Mouse (Mus musculus) layer of hippocampus, postnatal 25 days (tissue): ENCODE results near the gene Il31ra. TPM values are rescaled to one million over a fixed set of nuclear protein-coding genes. Genes with fewer than 3 reads are reported as not detected.

Source experiments
- DNase-seq, 2 experiments: peaks; one replicate each; pipeline ENCODE4 v3.0.0; 2022; ENCODE audit warnings: mixed read lengths in 2 of 2, low spot score in 1 of 2; ENCODE audit errors: extremely low spot score in 1 of 2
- total RNA-seq, 2 experiments: library from RNA; stranded (reverse); gene quantifications; 2 replicates each; pipeline ENCODE4 v1.2.3; 2021

Gene Il31ra
- total RNA-seq, 2 experiments from 2014 or later = 0.19 to 0.44 TPM

DNA sequence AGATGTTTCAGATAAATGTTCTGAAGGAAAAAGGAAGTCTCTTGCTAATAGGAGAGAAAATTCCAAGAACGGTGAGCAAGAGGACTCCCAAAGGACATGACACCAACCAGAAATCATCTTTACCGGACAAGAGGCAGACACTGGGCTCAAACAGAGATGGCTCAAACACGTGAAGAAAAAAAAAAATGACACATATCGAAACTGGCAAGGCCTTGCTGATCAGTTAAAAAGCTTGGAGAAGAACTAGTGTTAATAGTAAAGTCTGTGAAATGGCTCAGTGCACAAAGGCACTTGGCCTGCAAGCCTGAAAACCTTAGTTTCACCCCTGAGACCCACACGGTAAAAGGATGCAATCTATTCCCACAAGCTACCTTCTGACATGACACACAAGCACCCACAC lies 23.4 kb downstream of the Il31ra start:
- no peak for DNase-seq

- no peak for DNase-seq
Observed at GRCm38 (mm10) chr13:112569606-112570005, 24.6 kb downstream of the Il31ra start.

DNA sequence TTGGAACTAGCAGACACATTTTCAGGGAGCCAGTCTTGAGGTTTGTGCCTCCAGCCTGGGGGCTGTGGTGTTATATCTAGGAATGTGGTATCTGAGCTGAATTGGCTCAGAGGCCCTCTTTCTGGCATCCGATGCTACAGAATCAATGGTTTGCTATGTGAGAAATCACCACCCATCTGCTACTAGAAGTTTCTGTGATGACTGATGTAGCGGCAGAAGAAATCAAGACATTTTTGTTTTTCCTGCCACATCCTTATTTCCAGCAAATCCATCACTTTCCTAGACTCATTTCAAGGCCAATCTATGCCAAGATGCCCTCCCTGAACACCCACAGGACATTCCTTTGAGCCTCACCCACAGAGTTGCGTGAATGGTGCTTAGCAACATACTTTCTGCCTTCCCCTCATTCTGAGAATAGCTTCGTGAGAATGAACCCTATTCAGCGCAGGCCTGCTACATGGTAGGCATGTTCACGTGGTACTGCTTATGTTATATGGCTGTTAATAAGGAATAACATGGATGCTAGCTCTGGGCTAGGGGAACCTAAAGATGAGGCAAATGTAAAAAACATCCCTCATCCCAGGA lies 33.5 kb downstream of the Il31ra start:
- DNase-seq = no peak

GRCm38 (mm10) chr13:112556501-112556900 lies 37.7 kb downstream of the Il31ra start:
- DNase-seq = no peak

GRCm38 (mm10) chr13:112553304-112553703 lies 40.9 kb downstream of the Il31ra start:
- no peak for DNase-seq

DNA sequence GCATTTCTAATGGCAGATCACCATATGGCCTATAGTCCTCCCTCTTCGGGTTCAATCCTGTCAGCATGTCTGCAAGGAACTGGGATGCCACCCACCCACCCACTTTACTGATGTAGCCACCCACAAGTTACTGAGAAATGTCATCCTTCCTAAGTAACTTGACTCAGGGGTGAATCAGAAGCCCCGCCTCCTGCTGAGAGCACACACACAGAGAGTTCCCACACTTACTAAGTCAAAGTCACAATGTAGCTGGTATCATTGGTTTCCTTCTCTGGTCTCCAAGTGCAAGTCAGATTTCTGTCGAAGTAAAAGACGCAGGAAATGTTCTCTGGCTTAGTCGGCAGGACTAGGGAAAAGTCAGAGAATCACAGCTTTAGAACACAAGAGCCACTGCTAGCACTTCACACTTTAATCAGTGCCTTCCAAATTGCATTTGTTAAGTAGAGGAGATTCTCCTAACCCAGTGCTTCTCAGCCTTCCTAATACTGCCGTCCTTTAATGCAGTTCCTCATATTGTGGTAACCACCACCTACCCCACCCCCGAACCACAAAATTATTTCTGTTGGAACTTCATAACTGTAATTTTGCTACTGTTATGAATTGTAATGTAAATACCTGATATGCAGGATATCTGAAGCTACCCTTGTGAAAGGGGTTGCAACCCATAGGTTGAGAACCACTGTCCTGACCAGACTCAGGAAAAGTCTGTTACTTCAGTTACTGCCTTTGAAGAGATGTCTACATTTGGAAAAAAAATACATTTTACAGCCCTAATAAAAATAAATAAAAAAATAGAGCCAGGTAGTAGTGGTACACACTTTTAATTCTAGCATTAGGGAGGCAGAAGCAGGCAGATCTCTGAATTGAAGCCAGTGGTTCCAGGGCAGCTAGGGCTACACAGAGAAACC lies 42.3 kb downstream of the Il31ra start:
- DNase-seq = no peak

DNA sequence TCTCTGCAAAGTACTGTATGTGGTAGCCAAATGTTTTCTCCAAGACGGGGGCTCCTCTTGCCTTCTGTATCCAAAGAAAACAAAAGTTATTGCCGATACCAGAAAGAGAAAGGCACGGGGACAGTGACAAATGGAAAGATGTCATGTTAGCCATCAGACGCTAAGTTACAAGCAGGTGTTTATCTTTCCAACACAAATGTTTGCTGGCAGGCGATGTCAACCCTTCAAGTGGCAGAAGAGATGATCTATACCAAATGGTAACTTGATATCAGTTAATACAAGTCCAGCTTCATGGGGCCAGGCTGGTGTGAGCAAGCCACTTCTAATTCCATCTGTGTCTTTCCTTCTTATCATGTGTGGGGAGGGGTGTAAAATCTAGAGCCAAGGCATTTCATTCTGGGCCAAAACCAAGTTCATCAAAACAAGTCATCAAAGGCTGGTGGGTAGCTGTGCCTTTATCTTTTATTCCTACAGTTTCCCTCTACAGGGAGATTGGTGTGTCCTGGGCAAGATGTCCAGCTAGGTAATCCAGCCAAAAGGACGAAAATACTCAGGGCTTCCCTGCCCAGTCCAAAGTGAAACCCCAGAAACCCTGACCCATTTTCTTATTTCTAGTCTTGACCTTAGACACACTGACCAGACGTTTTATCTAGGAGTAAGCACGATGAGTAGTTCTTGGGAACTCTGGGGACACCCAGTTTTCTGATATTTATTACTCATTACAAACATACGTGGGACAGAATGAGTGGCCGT lies 52.8 kb downstream of the Il31ra start:
- DNase-seq = no peak

DNA sequence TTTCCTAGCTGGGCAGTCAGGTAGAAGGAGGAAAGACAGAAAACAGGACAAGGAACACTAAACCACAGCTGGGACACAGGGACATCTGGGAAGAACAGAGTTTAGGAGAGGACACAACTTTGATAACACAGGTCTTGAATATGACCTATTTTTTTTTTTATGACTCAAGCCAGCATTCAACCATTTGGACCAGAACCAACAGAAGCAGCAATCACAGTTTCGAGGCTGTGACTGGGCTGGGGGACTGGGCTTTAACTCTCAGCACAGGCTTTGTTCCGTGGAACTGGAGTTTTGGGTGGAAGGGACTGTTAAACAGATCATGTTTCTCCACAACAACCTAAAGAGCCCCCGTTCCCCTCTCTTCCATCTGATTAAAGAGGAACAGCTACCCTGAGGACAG lies 53.5 kb downstream of the Il31ra start:
- DNase-seq = no peak

GRCm38 (mm10) chr13:112537065-112537464 lies 57.1 kb downstream of the Il31ra start:
- DNase-seq = no peak

DNA sequence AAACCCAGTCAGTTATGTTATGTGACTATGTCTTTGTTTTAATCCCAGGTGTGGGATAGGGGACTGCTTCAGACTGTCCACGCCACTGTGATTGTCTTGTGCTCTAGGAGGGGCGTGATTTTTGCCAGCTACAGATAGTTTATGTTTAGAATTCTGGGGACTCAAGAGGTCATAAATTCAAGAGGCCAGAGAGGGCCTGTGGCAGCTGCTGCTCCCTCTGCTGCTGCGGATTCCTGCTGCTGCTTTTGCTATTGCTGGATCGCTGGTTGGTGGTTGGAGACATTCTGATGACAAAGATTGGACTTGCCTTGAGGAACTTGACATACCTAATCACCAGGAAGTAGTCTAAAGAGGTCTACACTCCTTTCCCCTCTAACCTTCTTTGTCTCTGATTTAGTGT lies 57.5 kb downstream of the Il31ra start:
- no peak for DNase-seq

GRCm38 (mm10) chr13:112533556-112533955 lies 60.6 kb downstream of the Il31ra start:
- DNase-seq = no peak

DNA sequence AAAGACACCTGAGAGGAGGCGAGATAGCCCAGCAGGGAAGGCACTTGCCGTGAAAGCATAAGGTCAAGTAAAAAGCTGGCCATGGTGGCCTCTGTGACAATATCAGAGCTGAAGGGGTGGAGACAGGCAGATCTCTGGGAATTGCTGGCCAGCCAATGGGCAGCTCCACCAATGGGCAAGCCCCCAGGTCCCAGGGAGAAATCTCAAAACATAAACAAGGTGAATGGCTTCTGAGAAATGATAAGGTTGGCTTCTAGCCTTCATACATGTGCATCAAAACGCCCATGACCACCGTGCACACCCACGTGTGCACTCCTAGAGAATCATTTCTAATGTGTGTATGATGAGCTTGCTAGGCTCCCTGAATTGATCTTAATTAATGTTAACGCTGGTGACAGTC lies 61.9 kb downstream of the Il31ra start:
- DNase-seq = no peak

DNA sequence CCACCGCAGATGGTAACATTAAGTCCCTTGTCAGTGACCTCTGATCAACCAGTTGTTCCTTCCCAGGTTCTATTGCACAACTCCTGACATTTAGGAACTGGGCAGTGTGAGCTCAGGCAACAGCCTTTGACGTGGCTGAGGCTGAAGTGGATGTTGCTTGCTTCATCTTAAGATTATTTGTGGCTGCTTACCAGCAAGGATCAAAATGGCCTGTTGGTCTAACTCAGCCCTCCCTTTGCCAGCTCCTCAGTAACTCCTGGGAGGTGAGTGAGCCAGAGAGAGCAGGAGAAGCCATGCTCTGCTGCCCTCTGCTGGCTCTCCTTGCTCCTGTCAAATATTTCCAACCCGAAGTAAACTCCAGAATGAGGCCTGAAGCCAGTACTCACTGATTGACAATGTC lies 64.3 kb downstream of the Il31ra start:
- peak; percentile 20 to 70 for DNase-seq

DNA sequence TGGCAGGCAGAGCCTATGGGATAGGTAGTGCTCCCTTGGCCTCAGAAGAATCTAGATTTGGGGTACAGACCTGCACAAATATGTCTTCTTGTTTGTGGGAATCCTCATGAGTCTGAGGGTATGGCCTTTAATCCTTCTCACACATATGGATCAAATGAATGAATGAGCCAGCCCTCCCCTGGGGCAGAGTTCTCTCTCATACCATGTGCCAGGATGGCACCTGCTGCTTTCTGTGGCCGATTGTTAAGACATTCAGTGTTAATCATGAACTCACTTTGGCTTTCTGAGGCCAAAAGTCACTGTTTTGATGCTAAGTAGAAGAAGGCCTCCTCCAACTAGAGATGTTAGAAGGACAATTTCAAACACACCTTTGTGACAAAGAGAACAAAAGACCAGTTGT lies 67.0 kb downstream of the Il31ra start:
- no peak for DNase-seq

DNA sequence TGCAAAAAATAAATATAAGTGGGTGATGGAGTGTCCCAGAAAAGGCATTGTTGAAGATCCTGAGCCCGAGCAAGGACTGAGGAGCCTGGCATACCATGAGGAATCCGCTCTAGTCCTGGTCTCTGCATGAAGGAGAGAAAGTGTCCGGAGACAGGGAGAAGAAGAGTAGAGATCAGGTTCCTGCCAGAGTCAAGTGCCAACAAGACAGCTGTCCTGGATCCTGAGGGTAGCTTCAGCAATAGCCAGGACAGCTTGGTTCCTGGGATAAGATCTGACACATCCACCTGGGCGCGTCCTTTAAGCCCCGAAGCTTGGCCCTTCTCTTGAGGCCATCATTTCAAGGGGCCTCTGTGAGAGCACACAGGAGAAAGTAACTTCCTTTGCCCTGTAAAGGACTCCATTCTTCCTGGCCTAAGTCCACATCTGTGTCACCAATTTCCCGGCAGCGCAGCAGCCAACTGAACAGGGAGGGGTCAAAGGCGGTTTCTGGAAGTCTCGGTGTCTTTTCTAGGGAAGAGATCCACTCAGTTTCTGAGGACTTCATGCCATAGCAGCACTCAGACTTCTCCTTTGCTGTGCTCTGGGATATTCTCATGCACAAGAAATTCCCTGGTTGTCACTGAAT lies 70.7 kb downstream of the Il31ra start:
- no peak for DNase-seq

DNA sequence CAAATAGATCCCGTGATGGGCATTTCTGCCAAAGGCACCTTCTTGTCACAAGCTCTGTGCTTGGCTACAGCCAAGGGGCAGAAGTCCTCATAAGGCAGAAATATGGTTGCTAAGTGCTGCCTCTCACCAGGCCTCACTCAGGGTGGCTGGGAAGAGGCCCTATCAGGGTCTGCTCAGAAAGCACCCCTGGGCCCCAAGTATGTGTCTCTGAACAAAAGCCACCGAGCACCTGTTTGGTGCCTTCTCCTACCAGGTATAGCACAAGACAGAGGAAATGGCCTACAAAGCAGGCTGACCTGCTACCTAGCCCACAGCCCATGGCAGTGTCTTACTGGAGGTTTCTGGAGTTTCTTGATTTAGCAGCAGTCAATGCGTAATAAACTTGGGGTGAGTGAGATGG lies 71.3 kb downstream of the Il31ra start:
- DNase-seq = no peak

- DNase-seq = no peak
Observed at GRCm38 (mm10) chr13:112522261-112522660, 71.9 kb downstream of the Il31ra start.

DNA sequence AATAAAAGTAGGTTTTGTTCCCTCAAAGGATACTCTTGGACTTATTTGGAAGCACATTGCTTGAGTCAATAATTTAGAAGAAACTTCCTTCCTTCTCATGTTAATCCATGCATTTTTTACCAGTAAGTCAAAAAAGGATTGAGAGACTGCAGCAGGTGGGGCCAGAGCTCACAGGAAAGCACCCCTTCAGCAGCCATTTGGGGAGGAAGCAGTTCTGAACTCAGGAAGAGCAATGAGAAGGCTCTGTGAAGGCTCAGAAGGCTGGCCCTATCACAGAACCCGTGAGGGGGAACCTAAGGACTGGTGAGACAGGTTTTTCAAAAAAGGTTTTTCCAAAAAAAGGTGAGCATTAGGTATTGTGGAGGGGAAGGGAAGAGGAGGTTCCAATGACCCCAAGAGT lies 79.6 kb downstream of the Il31ra start:
- DNase-seq = no peak

DNA sequence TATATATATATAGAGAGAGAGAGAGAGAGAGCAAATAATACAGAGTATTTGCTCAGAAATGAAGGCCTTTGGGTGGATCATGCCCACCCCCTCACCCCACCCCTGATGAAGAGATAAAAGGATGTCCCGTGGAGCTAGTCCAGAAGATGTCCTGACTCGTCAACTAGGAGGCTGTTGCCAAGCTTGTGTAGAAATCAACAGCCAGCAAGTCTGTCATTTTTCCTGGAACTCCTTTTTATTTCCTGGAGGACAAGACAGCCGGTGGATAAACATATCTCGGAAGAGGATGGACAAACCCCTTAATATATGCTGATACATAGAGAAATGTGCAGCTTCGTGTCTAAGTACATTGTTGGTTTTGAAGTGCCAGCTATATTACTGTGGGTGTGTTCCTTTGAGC lies 81.3 kb downstream of the Il31ra start:
- no peak for DNase-seq

GRCm38 (mm10) chr13:112511810-112512209 lies 82.3 kb downstream of the Il31ra start:
- DNase-seq = no peak

DNA sequence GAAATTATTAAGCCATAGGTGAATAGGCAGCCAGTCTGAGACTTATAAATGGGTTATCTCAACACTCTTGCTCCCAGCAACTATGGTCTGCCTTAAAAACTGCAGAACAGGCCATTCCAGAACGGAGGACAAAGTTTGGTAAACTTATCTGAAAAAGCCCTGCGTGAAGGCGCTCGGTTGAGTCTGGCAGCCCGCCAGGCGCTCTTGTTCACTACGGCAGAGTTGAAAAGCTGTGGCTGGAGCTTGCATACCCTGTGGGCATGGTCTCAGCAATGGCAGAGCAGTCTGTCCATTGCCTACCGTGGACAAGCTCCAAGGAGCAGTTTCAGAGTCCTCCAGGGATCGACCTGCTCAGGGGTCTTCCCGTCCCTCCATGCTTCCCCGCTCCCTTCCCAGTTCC lies 82.9 kb downstream of the Il31ra start:
- DNase-seq = no peak
